Mouse (Mus musculus): ENCODE data around the gene P2ry12. TPM values are rescaled to one million over a fixed set of nuclear protein-coding genes. Genes with fewer than 3 reads are reported as not detected.

The P2ry12 gene
- polyA plus RNA-seq, 1 experiment, result not detected

GRCm38 (mm10) chr3:59185662-59186061, 77.0 kb downstream of the P2ry12 start:
- H3K27ac ChIP-seq (ENCODE audit: insufficient read depth, low read length), result no peak overlapping the region
- H3K36me3 ChIP-seq (ENCODE audit: control insufficient read depth, insufficient read depth, low read length, poor library complexity, severe bottlenecking), result no peaks in the 10 kb centered on the region
- H3K4me1 ChIP-seq (ENCODE audit: control insufficient read depth, insufficient read depth, low read length), result no peaks in the 10 kb centered on the region

GRCm38 (mm10) chr3:59182129-59182528, 80.5 kb downstream of the P2ry12 start:
- Histone ChIP-seq H3K9me3 (replicated peaks; ENCODE audit: control insufficient read depth, insufficient read depth, low read length, poor library complexity, severe bottlenecking) (no peaks in the 10 kb centered on the region), H3K4me3 (ENCODE audit: low read depth, low read length) (no peak overlapping the region), H3K4me1 (ENCODE audit: control insufficient read depth, insufficient read depth, low read length) (no peaks in the 10 kb centered on the region), H3K27ac (ENCODE audit: insufficient read depth, low read length) (no peak overlapping the region), H3K27me3 (ENCODE audit: control insufficient read depth, insufficient read depth, low read length, poor library complexity, severe bottlenecking) (no peaks in the 10 kb centered on the region), H3K9ac (ENCODE audit: low read depth, poor library complexity, severe bottlenecking) (no peak overlapping the region), H3K36me3 (ENCODE audit: control insufficient read depth, insufficient read depth, low read length, poor library complexity, severe bottlenecking) (no peaks in the 10 kb centered on the region)
- TF ChIP-seq EP300 (IDR thresholded peaks at IDR 0.05; ENCODE audit: insufficient read depth, low read depth, low read length) (no peak), CTCF (IDR thresholded peaks at IDR 0.05; ENCODE audit: low read depth, low read length) (no peak), POLR2A (IDR thresholded peaks at IDR 0.05; ENCODE audit: insufficient read depth, low read length) (no peak)

More at GRCm38 (mm10) chr3:59185662-59186061, 77.0 kb downstream of the P2ry12 start:
- Histone ChIP-seq H3K4me3 (ENCODE audit: low read depth, low read length) (no peak overlapping the region), H3K9me3 (replicated peaks; ENCODE audit: control insufficient read depth, insufficient read depth, low read length, poor library complexity, severe bottlenecking) (no peaks in the 10 kb centered on the region), H3K27me3 (ENCODE audit: control insufficient read depth, insufficient read depth, low read length, poor library complexity, severe bottlenecking) (no peaks in the 10 kb centered on the region), H3K9ac (ENCODE audit: low read depth, poor library complexity, severe bottlenecking) (no peak overlapping the region)
- no peak for TF ChIP-seq EP300 (IDR thresholded peaks at IDR 0.05; ENCODE audit: insufficient read depth, low read depth, low read length)
- TF ChIP-seq POLR2A (IDR thresholded peaks at IDR 0.05; ENCODE audit: insufficient read depth, low read length), result no peak
- no peak for TF ChIP-seq CTCF (IDR thresholded peaks at IDR 0.05; ENCODE audit: low read depth, low read length)

- TF ChIP-seq EP300 (IDR thresholded peaks at IDR 0.05; ENCODE audit: insufficient read depth, low read depth, low read length) (no peak), POLR2A (IDR thresholded peaks at IDR 0.05; ENCODE audit: insufficient read depth, low read length) (no peak), CTCF (IDR thresholded peaks at IDR 0.05; ENCODE audit: low read depth, low read length) (no peak)
- no peaks in the 10 kb centered on the region for H3K36me3 ChIP-seq (ENCODE audit: control insufficient read depth, insufficient read depth, low read length, poor library complexity, severe bottlenecking)
- H3K27me3 ChIP-seq (ENCODE audit: control insufficient read depth, insufficient read depth, low read length, poor library complexity, severe bottlenecking), result no peaks in the 10 kb centered on the region
- H3K9ac ChIP-seq (ENCODE audit: low read depth, poor library complexity, severe bottlenecking), result no peak overlapping the region
- H3K9me3 ChIP-seq (replicated peaks; ENCODE audit: control insufficient read depth, insufficient read depth, low read length, poor library complexity, severe bottlenecking), result no peaks in the 10 kb centered on the region
- no peaks in the 10 kb centered on the region for H3K4me1 ChIP-seq (ENCODE audit: control insufficient read depth, insufficient read depth, low read length)
- no peak overlapping the region for H3K27ac ChIP-seq (ENCODE audit: insufficient read depth, low read length)
- H3K4me3 ChIP-seq (ENCODE audit: low read depth, low read length), result no peak overlapping the region
Observed at GRCm38 (mm10) chr3:59181134-59181533, 81.5 kb downstream of the P2ry12 start.

- no peak overlapping the region for H3K4me3 ChIP-seq (ENCODE audit: low read depth, low read length)
Observed at GRCm38 (mm10) chr3:59176871-59177270, 85.8 kb downstream of the P2ry12 start.

GRCm38 (mm10) chr3:59175234-59175633, 87.4 kb downstream of the P2ry12 start:
- TF ChIP-seq CTCF (IDR thresholded peaks at IDR 0.05; ENCODE audit: low read depth, low read length), result no peak
- no peak for TF ChIP-seq EP300 (IDR thresholded peaks at IDR 0.05; ENCODE audit: insufficient read depth, low read depth, low read length)
- no peak for TF ChIP-seq POLR2A (IDR thresholded peaks at IDR 0.05; ENCODE audit: insufficient read depth, low read length)
- no peaks in the 10 kb centered on the region for H3K36me3 ChIP-seq (ENCODE audit: control insufficient read depth, insufficient read depth, low read length, poor library complexity, severe bottlenecking)
- H3K27me3 ChIP-seq (ENCODE audit: control insufficient read depth, insufficient read depth, low read length, poor library complexity, severe bottlenecking), result no peaks in the 10 kb centered on the region
- no peaks in the 10 kb centered on the region for H3K4me1 ChIP-seq (ENCODE audit: control insufficient read depth, insufficient read depth, low read length)
- no peak overlapping the region for H3K9ac ChIP-seq (ENCODE audit: low read depth, poor library complexity, severe bottlenecking)
- no peak overlapping the region for H3K4me3 ChIP-seq (ENCODE audit: low read depth, low read length)
- no peak overlapping the region for H3K27ac ChIP-seq (ENCODE audit: insufficient read depth, low read length)
- no peaks in the 10 kb centered on the region for H3K9me3 ChIP-seq (replicated peaks; ENCODE audit: control insufficient read depth, insufficient read depth, low read length, poor library complexity, severe bottlenecking)

More at GRCm38 (mm10) chr3:59176871-59177270, 85.8 kb downstream of the P2ry12 start:
- no peak overlapping the region for H3K9ac ChIP-seq (ENCODE audit: low read depth, poor library complexity, severe bottlenecking)
- H3K27ac ChIP-seq (ENCODE audit: insufficient read depth, low read length), result no peak overlapping the region
- H3K27me3 ChIP-seq (ENCODE audit: control insufficient read depth, insufficient read depth, low read length, poor library complexity, severe bottlenecking), result no peaks in the 10 kb centered on the region
- TF ChIP-seq POLR2A (IDR thresholded peaks at IDR 0.05; ENCODE audit: insufficient read depth, low read length), result no peak
- no peak for TF ChIP-seq CTCF (IDR thresholded peaks at IDR 0.05; ENCODE audit: low read depth, low read length)
- TF ChIP-seq EP300 (IDR thresholded peaks at IDR 0.05; ENCODE audit: insufficient read depth, low read depth, low read length), result no peak
- H3K4me1 ChIP-seq (ENCODE audit: control insufficient read depth, insufficient read depth, low read length), result no peaks in the 10 kb centered on the region
- H3K36me3 ChIP-seq (ENCODE audit: control insufficient read depth, insufficient read depth, low read length, poor library complexity, severe bottlenecking), result no peaks in the 10 kb centered on the region
- H3K9me3 ChIP-seq (replicated peaks; ENCODE audit: control insufficient read depth, insufficient read depth, low read length, poor library complexity, severe bottlenecking), result no peaks in the 10 kb centered on the region

GRCm38 (mm10) chr3:59174426-59175154, 88.1 kb downstream of the P2ry12 start:
- TF ChIP-seq EP300 (IDR thresholded peaks at IDR 0.05; ENCODE audit: insufficient read depth, low read depth, low read length) (no peak), POLR2A (IDR thresholded peaks at IDR 0.05; ENCODE audit: insufficient read depth, low read length) (no peak), CTCF (IDR thresholded peaks at IDR 0.05; ENCODE audit: low read depth, low read length) (no peak)
- H3K4me3 ChIP-seq (ENCODE audit: low read depth, low read length), result no peak overlapping the region
- H3K27ac ChIP-seq (ENCODE audit: insufficient read depth, low read length), result no peak overlapping the region
- no peaks in the 10 kb centered on the region for H3K4me1 ChIP-seq (ENCODE audit: control insufficient read depth, insufficient read depth, low read length)
- H3K9me3 ChIP-seq (replicated peaks; ENCODE audit: control insufficient read depth, insufficient read depth, low read length, poor library complexity, severe bottlenecking), result no peaks in the 10 kb centered on the region
- no peaks in the 10 kb centered on the region for H3K27me3 ChIP-seq (ENCODE audit: control insufficient read depth, insufficient read depth, low read length, poor library complexity, severe bottlenecking)
- H3K9ac ChIP-seq (ENCODE audit: low read depth, poor library complexity, severe bottlenecking), result no peak overlapping the region
- no peaks in the 10 kb centered on the region for H3K36me3 ChIP-seq (ENCODE audit: control insufficient read depth, insufficient read depth, low read length, poor library complexity, severe bottlenecking)
